Mouse (Mus musculus) B cell, adult 2 months (primary cell): ENCODE results near the gene Arhgef7.
"Not testable (repeated sequence)": the region's sequence is repeated elsewhere in the genome, so short reads cannot be mapped to it uniquely, and the experiment has no call there.

Source experiments
- DNase-seq, 2 experiments: peaks; one replicate each; pipeline ENCODE4 v3.0.0; 2022

Arhgef7 gene

DNA sequence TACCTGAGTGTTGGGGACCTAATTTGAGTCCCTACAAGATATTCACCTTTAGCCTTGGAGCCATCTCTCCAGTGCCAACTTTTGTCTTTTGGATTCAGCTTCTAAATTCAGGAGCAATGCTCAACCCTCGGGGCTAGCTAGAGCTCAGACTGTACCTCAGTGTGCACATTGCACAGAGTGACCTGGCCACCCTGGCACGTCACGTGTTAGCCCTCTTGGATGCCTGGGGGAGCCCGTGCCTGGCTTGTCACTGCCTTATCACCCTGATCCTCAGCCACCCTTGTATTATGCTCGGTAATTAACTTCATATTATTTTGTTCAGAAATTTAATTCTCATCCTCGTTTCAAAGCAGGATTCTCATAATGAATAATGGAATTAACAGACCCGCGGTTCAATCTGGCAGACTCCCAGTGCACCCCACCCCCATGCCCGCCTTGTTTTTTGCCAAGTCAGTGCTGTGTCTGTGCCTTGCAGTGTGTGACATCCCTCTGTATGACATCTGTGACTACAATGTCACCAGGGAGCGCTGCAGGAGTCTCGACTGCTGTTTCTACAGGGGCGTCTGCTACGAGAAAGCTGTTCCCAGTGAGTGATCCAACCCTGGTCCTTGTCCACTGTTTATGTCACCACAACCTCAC is 116.3 kb downstream of the Arhgef7 start:
- no peak for DNase-seq

DNA sequence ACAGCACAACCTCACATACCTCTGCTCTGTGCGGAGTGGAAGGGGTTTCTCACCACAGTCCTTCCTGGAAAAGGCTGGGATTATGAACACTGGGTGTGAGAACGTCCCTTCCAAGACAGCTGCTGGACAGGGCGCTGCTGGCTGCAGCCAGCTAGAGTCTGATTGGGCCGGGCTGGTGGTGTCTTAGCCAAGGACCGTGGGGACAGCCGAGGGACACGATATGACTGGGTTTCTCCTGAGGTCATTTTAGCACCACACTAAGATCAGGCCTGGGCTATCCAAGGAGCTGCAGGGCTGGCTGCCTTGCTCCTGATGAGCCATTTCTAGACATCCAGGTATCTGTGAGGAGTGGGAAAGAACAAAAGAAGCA is 116.8 kb downstream of the Arhgef7 start:
- DNase-seq, result no peak

DNA sequence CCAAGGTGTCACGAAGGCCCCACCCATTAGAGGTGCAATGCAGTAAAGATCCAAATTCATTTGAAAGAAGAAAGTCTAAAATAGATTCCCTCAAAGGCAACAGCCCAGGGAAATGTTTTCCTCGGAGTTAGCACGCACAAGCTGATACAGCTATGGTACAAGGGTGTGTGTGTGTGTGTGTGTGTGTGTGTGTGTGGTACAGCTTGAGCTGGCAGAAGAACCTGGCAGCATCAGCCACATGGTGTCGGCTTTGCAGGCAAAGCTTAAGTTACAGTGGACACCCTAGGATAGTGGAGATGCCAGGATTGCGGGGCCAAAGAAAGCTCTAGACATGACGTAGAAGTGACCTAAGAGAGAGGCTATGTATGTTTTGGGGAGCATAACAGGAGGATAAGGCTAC is 119.3 kb downstream of the Arhgef7 start:
- no peak for DNase-seq

DNA sequence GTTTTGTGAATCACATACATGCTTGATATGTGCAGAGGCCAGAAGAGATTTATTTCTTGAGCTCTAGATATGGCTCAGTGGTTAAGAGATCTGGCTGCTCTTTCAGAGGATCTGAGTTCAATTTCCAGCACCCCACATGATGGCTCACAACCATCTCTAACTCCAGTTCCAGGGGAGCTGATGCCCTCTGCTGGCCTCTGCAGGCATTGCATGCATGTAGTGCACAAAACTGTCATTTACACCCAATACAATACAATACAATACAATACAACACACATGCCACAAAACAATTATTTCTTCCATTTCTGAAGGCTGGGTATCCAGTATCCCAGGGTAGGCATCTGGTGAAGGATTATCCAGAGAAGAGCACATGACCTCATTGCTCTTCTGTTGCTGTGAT is 140.3 kb downstream of the Arhgef7 start:
- DNase-seq, result no peak

DNA sequence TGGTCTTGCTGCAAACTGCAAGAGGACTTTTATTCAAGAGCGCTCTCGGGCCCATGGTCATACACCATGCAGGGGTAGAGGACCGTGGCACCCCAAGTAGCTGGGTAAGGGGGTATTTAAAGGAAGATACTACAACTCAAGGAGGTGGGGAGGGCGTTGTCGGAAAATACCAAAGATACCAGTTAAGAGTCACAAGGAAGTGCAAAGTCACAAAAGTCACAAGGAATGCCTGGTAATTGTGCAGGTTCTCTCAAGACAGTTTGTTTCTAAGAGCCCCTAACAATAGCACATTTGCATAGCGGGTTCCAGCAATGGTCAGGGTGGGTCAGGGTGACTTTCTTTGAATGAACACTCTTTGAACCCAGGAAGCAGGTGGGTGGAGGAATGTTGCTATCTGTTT is 146.7 kb downstream of the Arhgef7 start:
- DNase-seq, result not testable (repeated sequence)

DNA sequence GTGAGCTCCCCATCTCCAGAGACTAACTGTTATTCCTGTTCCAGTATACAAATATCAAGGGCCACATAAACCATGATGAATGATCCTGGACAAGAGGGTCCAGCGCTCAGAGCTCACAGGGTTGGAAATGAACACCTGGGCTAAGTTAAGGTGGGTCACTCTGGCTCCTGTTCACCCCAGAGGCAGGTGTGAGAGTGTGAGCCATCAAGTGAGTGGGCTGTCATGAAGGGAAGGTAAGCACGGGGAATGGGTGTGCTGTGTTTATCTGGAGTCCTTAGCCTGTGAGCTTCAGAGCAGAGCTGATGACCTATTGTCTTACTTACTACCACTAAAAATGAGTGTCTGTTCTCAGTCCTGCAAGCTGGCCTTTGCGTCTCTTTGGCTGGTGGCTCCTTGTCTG is 157.1 kb downstream of the Arhgef7 start:
- DNase-seq, result no peak
